Mouse (Mus musculus): ENCODE measurements around the gene Fcrlb. TPM values are rescaled to one million over a fixed set of nuclear protein-coding genes. Genes with fewer than 3 reads are reported as not detected.

The Fcrlb gene
- total RNA-seq, 2 experiments from 2014 or later = 0.35 TPM; not detected in 1

GRCm38 (mm10) chr1:170908341-170908740 lies 4.4 kb downstream of the Fcrlb start:
- no peak for DNase-seq (ENCODE audit: low spot score in 2 of 2)

DNA sequence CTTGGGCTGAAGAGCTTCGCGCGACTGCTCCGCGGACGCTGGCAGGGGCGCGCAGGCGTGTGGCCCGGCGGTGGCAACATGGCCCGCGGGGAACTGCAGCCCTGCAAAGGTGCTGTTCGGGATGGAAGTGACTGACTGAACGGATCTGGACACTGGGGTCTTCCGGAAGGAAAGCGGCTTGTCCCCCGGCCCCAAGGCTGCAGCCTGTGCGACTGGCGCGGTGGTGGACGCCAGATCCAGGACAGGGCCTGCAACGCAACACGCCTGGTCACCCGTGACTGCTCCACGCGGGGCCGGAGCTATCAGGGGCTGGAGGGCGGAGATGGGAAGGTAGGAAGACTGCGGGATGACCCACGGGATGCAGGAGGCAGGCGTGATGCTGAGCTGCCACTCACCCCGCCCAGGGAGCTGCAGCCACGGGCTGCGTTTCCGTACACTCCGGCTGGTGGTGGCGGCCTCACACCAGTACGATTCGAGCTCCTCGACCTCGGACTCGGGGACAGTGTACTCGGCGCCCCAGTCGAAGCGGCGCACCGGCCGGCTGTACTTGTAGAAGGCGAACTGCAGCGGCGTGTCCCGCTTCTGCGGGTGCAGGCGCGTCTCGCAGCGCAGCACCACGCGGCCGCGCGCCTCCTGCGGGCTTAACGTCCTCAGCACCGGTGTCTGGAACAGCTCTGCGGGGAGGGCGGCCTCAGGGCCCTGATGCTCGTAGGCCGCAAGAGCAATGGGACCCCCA lies 5.1 kb downstream of the Fcrlb start:
- DNase-seq (ENCODE audit: low spot score in 2 of 2) = peak in 1 of 2 experiments; percentile 35

DNA sequence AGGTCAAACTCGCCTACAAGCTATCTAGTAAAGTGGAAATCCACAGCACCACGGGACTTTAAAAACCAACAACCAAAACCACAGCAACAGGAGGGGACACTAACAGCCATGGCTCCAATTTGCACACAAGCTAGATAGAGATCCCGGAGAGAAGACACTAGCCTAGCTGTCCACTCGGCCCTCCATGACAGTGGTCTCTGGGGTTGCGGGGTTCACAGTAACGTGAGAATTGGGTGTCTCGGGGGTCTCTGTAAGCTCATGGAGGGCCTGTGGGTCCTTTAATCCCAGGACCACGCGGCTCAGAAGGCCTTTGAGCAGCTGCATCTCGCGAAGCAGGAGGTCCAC lies 5.7 kb downstream of the Fcrlb start:
- DNase-seq (ENCODE audit: low spot score in 2 of 2) = no peak

GRCm38 (mm10) chr1:170903485-170903884 lies 9.3 kb downstream of the Fcrlb start:
- DNase-seq (ENCODE audit: low spot score in 2 of 2) = no peak

- peak; percentile 85 to 92 for DNase-seq (ENCODE audit: low spot score in 2 of 2)
These were observed 11.1 kb downstream of the Fcrlb start for GRCm38 (mm10) chr1:170901536-170902238.

- DNase-seq (ENCODE audit: low spot score in 2 of 2) = peak; percentile 28 to 82
These were observed 11.8 kb downstream of the Fcrlb start for GRCm38 (mm10) chr1:170900799-170901467.

GRCm38 (mm10) chr1:170898413-170899075 lies 14.2 kb downstream of the Fcrlb start:
- no peak for DNase-seq (ENCODE audit: low spot score in 2 of 2)

- DNase-seq (ENCODE audit: low spot score in 2 of 2) = no peak
These were observed 16.0 kb downstream of the Fcrlb start for GRCm38 (mm10) chr1:170896651-170897281.

DNA sequence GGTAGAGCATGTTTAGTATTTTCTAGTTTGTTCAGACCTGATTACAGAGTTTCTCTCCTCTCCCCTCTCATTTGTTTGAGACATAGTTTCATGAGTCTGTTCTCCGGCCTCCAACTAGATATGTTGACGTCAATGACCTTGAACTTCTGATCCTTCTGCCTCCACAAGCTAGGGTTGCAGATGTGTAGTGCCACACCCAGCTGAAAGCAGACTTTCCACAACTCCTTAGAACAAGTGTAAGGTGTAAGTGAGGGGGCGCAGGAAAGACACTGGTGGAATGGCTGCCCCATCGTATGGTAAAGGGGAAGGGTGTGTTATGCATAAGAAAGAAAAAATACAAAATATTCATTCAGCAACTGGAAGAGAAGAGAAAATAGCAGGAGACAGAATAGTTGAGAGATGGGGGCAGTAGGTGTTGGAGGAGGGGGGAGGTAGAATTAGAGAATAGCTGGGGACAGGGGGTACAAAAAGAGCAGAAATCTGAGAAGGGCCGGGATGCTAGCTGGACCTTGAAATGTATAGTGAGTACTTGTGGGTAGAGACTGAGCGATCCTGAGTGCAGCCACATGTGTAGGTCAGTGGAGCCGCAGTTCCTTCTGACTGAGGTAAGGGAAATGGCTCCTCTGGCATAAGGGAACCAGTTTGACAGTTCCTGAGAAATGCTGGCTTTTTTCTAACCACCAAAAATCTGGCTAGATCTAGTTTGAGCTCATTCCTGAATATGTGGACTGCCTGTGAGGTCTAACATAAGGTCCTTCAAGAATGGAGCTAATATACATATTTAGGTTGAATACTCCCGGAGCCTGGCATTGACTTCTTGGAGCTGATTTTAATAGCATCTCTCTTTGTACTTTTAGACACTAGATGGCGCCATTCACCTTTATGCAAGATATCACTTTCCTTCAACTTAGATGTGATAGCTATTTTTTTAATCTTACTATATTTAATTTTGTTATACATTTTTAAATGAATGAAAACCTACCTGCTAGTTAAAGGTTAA lies 17.8 kb downstream of the Fcrlb start:
- peak in 1 of 2 experiments; percentile 69 for DNase-seq (ENCODE audit: low spot score in 2 of 2)

- no peak for DNase-seq (ENCODE audit: low spot score in 2 of 2)
These were observed 20.5 kb downstream of the Fcrlb start for GRCm38 (mm10) chr1:170892279-170892678.

- DNase-seq (ENCODE audit: low spot score in 2 of 2) = no peak
These were observed 21.1 kb downstream of the Fcrlb start for GRCm38 (mm10) chr1:170891646-170892045.

- DNase-seq (ENCODE audit: low spot score in 2 of 2) = no peak
These were observed 23.4 kb downstream of the Fcrlb start for GRCm38 (mm10) chr1:170889310-170889709.

- no peak for DNase-seq (ENCODE audit: low spot score in 2 of 2)
These were observed 26.7 kb downstream of the Fcrlb start for GRCm38 (mm10) chr1:170886044-170886458.

GRCm38 (mm10) chr1:170884978-170885561 lies 27.7 kb downstream of the Fcrlb start, which contains the start of the genes Gm26620 and Dusp12:
Gene Gm26620 (plus strand): TSS chr1:170885065.
Gene Dusp12 (minus strand): TSS chr1:170885540.
- peak; percentile 80 to 92 for DNase-seq (ENCODE audit: low spot score in 2 of 2)

- no peak for DNase-seq (ENCODE audit: low spot score in 2 of 2)
These were observed 28.4 kb downstream of the Fcrlb start for GRCm38 (mm10) chr1:170884390-170884789.

- no peak for DNase-seq (ENCODE audit: low spot score in 2 of 2)
These were observed 29.7 kb downstream of the Fcrlb start for GRCm38 (mm10) chr1:170882915-170883485.

DNA sequence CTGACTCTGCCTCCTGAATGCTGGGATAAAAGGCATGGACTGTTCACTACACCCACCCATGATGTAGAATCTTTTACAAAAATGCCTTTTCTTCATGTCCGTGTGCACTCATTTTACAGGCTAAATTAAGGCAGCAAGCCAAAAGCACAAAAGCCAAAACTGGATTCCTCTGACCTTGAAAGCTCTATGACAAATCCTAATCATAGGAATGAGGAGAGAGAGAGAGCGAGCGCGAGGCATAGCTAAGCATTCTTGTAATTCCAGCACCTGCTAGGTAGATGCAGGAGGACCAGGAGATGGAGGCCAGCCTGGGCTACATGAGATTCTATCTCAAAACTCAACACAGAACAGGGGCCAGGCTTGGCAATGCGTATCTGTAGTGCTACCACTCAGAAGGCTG lies 35.8 kb downstream of the Fcrlb start:
- DNase-seq (ENCODE audit: low spot score in 2 of 2) = no peak

- DNase-seq (ENCODE audit: low spot score in 2 of 2) = no peak
These were observed 37.1 kb downstream of the Fcrlb start for GRCm38 (mm10) chr1:170875676-170876075.

DNA sequence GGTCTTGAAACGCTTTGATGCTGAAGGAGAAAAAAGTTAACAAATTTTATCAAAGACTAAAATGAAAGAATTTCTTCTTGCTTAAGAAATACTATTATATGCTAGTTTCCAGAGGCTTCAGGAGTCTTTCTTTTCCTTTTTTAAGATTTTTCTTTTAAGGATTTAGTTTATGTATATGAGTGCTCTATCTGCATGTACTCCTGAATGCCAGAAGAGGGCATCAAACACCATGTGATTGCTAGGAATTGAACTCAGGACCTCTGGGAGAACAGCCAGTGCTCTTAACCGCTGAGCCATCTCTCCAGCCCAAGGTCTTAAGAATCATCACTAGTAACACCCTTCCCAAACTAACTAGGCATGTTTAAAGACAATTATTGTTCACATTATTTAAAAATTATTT lies 40.8 kb downstream of the Fcrlb start:
- no peak for DNase-seq (ENCODE audit: low spot score in 2 of 2)

All from layer of hippocampus, postnatal 14 days (tissue).